Mouse (Mus musculus): ENCODE results near the gene Gm47996. TPM values are rescaled to one million over a fixed set of nuclear protein-coding genes. Genes with fewer than 3 reads are reported as not detected.
"Not testable (repeated sequence)": the region's sequence is repeated elsewhere in the genome, so short reads cannot be mapped to it uniquely, and the experiment has no call there.

Gm47996 gene
- total RNA-seq, 2 experiments from 2014 or later: 0.31 TPM; not detected in 1

DNA sequence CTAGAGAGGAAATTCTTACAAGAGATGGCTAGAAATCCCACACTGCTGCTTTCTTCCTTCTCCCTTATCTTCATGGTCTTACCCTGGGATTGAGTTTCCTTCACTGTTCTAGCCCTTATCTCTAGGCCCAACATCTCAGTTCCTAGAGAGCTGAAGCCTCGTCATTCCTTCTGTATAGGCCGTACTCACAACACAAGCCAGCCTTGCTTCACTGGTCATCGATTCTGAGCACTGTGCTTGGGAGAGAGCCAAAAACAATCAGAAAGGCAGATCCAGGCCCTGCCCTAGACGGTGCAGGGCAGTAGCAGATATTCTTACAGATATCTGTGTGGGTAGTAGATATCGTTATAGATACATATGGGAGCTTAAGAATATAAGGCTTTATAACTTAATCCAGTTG lies 7.2 kb upstream of the Gm47996 start:
- intact Hi-C loops (cut with DNase I); DNase-seq: not testable (repeated sequence)

DNA sequence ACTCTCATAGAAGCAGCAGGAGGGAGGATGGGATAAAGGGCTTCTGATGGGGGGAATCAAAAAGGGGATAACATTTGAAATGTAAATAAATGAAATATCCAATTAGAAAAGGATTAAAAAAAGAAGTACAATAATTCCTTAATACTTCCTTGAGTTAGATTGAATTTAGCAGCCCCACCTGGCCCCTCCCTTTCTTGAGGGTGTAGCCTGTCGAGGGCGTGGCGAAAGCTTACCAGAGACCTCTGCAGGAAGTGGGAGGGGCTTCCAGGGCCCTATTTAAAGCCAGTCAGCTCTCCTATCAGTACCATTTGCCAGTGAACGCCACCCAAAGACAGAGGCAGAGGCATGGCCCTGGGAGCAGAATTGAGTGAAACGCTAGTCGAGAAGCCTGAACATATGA lies 6.1 kb upstream of the Gm47996 start, which contains the start of gene 3110040M04Rik:
Gene 3110040M04Rik (plus strand): TSS at position 304 of the 400 bp plus-strand sequence.
- DNase-seq; intact Hi-C loops (cut with DNase I): not testable (repeated sequence)

DNA sequence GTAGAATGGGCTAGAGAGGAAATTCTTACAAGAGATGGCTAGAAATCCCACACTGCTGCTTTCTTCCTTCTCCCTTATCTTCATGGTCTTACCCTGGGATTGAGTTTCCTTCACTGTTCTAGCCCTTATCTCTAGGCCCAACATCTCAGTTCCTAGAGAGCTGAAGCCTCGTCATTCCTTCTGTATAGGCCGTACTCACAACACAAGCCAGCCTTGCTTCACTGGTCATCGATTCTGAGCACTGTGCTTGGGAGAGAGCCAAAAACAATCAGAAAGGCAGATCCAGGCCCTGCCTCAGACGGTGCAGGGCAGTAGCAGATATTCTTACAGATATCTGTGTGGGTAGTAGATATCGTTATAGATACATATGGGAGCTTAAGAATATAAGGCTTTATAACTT lies 1.4 kb upstream of the Gm47996 start:
- DNase-seq; intact Hi-C loops (cut with DNase I): not testable (repeated sequence)

DNA sequence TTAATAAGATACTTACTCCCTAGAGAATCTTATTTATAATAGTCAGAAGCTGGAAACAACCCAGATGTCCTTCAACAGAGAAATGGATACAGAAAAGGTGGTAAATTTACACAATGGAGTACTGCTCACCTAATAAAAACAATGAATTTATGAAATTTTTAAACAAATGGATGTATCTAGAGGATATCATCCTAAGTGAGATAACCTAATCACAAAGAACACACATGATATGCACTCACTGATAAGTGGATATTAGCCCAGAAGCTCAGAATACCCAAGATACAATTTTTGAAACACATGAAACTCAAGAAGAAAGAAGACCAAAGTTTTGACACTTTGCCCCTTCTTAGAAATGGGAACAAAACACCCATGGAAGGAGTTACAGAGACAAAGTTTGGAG lies 987 bp upstream of the Gm47996 start:
- intact Hi-C loops (cut with DNase I); DNase-seq: not testable (repeated sequence)

DNA sequence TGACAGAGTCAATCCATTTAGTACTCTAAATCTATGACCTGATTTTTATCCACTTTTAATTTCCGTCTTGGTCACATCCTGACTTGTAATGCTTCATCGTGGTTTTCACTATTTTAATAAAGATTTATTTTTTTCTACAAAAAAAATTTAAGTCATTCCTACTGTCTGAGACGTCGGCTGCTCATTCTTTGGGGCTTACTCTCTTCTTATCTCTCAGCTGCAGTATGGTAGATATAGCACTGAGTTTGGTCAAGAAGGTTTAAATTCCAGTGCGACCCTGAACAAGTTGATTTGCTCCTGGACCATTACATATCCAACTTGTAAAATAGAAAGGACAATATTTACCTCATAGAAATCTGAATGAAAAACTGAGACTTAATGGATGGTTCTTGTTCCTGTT lies 1.7 kb downstream of the Gm47996 start:
- DNase-seq; intact Hi-C loops (cut with DNase I): not testable (repeated sequence)

DNA sequence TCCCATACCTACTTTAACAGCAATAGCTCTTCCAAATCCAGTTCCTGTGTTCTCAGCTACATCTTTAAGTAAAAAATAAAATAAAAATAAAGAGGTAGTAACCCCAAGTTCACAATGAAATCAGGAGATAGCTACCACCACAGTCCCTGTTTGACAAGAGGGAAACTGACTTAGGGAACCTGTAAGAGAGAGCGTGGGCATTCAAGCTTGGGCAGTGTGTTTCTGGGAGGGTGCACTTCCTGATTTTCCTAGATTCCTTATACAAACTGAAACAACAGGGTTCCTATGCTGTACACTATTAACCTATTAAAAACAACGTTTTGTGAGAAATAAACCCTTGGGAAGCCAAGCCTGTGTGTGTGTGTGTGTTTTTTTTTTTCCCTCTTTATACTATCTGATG lies 4.9 kb downstream of the Gm47996 start:
- intact Hi-C loops (cut with DNase I): no loop called here
- DNase-seq: no peak

DNA sequence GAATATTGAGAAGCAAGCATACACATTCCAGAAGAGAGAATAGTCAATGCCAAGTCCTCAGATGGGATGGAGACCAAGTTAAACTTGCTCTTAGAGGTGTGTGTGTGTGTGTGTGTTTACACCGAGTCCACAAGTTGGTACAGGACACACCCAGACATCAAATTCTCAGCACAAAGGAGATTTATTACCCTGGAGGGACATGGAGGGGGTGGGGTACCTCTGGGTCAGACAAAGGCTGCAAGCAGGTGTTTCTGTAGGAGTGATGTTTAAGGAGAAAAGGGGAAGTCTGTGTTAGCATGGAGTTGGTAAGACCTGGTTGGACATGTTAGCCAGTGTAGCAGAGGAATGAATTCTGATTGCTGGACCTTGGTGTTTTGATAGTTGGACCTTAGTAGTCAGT lies 6.1 kb downstream of the Gm47996 start:
- no peak for DNase-seq
- intact Hi-C loops (cut with DNase I): no loop called here

DNA sequence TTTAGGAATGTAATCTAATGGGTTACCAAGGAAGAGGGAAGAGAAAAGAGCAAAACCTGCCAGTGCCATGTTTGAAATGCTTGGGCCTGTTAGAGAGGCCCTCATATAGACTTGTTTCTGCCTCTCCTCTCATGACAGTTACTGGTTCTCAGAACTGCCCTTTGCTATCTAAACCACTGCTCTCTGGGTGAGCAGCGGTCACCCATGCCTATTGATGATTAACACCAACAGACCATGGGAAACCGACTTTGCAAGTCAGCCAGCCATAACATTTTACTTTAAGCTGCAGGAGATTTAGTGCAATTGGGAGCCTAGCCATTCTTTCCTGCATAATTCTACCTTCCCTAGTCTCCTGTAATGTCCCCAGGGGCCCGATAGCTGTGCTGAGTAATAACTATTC lies 6.5 kb downstream of the Gm47996 start:
- no peak for DNase-seq

DNA sequence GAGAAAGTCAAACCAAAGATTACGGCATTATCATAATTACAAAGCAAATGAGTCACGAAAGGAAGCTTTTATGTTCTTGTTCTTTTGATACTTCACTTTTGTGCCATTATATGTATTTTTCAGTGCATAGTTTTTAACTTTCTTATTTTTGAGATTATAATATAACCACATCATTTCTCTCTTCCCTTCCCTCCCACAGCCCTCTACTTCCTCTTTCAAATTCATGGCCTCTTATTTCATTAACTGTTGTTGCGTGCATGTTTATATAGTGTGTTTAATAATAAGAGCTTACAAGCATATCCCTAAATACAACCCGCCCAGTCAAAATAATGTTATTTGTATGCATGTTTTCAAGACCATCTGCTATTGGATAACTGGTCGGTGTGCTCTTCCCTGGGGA lies 9.1 kb downstream of the Gm47996 start:
- no peak for DNase-seq
- intact Hi-C loops (cut with DNase I): no loop called here

More for the DNA sequence above, 6.5 kb downstream of the Gm47996 start:
- intact Hi-C loops (cut with DNase I): no loop called here

DNA sequence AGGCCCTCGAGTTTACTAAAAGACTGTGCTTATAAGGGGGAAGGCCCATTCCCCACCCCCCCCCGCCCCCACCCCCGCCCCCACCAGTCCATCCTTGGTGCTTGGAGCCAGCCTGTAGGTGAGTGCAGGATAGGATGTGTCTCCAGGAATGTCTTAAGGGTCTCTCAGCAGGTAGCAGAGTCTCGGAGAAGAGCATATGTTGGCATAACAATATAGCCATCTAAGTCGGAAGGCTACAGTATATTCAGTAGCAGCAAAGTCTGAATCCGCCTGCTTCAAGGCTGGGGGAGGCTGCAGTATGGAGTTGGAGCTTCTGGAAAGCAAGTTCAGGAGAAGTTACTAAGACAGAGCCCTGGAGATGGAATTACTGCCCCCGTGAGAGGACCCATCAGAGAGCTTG lies 10.2 kb downstream of the Gm47996 start:
- DNase-seq: no peak
- intact Hi-C loops (cut with DNase I): no loop called here

DNA sequence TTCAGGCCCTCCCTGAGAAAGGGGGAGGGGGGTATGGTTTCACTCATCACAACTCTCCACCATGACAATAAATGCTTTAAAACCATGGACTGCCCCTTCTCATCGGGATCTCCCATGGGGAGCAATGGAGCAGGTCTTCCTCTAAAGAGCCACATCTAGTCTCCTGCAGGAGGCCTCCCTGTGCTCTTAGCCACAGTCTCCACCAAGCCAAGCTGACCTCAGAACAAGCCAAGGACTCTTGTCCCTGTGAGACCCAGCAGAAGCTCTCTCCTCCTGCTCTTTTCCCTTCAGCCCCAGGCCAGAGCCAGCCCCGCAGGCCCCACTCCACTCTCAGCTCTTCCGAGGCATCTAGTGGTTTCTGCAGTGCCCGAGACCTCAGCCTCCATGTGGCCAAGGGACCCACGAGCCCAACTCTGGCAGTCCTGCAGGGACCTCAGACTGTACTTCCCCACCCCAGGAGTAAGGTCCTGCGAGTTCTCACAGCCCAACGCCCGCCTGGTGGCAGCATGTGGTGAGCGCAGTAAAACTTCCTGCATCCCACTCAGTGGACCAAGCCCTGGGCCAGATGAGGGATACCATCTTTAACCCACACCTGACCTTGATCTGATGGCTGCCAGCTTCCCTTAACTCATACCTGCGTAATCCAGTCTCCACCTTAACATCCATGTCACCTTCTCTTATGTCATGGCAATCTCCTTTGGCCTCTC lies 12.8 kb downstream of the Gm47996 start:
- intact Hi-C loops (cut with DNase I): no loop called here
- no peak for DNase-seq

DNA sequence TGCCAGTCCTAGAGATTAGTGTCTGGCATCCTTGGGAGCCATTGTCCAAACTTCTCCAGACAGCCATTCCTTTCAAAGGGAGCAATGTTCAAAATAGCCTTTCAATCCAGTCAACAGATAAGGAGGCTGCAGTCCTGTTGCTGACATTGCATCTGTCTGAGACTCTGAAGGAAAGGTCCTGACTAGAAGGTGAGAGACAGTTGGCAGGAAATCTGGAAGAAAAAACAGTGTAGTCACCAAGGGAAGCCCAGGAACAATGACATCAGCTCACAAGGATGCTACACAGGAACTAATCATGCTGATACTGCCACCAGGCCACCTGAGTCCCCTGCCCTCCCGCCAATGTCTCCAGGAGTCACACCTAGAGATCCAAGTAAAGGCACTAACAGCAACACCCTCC lies 13.4 kb downstream of the Gm47996 start:
- no peak for DNase-seq
- intact Hi-C loops (cut with DNase I): no loop called here

DNA sequence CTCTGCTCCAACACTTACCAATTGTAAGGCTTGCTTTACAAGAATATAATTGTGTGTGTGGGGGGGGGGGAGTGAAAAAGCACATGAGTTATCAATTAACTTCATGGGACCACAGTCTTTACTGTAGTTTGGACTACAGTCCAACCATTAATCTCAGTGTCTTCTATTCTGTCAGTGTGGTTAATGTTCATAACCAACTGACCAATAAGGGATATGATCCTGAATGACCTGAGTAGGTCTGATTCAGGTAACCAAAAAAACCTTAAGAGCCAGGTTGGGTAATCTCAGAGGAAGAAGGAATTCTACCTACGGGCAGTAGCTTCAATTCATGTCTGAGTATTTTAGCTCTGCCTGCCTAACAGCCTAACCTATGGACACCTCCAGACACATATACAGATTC lies 14.6 kb downstream of the Gm47996 start:
- intact Hi-C loops (cut with DNase I): no loop called here
- no peak for DNase-seq

DNA sequence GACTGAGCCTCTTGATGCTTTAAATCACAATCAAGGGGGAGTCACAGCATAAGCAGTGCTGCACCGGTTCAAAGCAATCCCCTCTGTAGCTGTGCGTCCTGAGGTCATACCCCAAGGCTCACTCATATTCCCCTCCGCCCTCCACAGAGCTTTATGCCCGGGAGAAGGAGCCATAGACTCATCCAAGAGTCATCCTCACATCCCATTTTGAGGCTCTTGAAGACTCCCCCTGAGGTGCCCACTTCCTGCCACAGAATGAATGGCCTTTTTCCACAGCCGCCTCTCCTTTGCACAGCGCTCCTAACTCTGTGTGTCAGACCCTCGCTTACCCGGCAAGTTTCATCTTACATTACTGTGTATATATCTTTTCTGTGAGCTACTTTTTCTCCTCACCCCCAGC lies 17.6 kb downstream of the Gm47996 start:
- no peak for DNase-seq
- intact Hi-C loops (cut with DNase I): no loop called here

DNA sequence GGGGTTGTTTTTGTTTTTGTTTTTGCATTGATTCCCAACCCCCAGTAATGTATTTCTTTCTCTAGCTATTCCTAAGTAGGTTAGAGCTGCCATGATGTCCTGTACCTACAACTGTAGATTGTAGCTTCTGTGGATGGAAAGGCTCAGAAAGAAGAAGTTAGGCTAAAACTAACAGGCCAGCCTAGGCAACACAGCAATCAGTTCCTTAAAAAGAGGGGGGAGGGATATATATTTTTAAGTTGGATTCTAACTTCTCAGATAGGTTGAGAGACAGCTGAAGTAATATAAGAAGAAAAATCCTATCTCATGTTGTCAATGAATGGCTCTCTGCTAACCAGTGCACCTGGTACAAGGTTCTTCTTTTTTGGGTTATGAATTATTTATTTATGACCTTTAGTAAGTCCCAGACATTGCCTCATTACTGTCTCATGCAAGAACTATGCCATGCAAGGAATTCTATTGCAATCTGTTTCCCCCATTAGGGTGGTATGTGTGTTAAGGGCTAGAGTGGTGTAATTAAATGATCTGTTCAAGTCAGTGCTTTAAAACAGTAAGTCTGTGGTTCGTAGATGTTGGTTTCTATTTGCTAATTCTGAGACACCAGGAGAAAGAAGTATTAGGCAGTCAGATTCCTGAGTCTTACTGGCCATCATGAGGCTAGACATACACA lies 18.5 kb downstream of the Gm47996 start:
- no peak for DNase-seq
- intact Hi-C loops (cut with DNase I): no loop called here

DNA sequence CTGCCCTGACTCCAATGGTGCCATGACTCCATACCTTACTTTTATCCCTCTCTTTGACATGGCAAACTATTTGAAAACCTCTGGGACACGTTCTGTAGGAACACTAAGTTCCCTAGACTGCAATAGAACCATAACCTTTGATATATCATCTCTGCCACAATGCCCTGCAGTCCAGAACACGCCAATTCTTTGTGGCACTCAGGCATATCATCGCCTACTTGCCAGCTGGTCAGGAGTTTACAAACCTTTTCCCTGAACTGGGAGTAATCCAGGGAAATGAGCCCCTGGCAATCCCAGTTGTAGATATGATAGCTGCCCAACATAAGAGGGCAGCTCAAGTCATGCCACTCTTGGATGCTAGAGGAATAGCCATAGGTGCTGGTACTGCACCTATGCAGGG lies 22.4 kb downstream of the Gm47996 start:
- DNase-seq: no peak
- intact Hi-C loops (cut with DNase I): no loop called here

DNA sequence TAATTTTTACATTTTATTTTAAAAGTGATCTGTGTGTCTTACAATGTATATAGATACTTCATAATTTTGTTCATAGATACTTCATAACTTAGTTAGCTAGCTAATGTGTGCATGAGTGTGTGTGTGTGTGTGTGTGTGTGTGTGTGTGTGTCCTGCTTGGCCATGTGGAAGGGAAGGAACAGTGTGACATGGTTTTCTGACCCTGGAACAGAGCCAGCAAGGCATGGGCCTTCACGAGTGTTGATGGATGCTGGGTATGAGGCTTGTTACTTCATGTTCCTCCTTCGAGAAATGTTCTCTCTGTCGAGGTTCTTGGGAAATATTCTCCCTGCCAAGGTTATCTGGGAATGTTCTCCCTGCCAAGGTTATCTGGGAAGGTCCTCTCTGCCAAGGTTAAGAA lies 23.8 kb downstream of the Gm47996 start:
- intact Hi-C loops (cut with DNase I): no loop called here
- no peak for DNase-seq

DNA sequence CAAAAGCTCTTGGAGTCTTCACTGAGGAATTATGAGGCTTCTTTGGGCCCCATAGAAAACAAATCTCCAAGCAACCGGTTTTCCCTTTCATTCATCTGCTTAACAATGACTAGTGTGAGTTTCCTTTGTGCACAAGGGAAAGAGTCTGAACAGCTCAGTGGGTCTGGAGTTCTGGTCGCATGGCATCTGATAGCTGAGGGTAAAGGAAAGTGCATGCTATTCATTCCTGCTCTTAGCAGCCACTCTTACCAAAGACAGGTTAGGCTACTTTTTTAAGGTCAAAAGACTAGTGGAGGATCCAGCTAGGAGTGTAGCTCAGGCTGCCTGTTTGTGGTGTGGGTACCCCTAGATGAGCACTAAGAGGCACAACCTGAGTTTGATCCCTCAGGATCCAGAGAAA lies 25.6 kb downstream of the Gm47996 start:
- no peak for DNase-seq
- intact Hi-C loops (cut with DNase I): no loop called here

DNA sequence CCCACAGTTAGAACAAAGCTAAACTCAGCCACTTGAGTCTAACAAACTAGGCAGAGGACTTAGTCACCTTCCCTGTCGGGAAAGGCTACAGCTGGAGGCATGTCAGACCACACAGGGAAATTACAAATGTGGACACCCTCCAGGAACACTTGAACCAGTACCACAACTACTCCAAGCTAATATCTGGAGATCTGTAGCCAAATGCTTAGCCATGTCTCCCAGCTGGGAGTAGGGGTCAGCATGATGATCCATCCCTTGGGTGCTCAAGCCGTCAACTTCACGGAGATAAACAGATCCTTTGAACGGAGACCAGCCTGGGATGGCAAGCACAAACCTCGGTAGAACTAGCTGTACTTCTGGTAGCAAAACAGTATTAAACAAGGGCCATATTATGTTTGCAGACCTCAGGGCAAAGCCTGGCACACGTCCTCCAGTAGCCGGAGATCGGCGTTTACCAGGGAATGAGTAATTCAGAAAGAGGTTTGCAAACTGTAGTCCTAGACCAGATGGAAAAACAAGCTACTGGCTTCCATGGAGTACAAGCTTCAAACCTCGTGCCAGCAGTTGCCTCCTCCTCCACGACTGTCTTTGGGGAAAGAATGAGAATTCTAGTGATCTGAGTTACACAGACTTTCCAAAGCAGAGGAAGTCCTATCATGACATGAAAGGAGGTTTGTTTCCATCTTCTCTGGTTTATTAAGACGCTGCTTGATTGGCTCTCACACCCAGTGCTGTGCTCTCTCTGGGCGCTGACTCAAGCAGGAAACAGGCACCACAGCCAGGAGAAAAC lies 26.4 kb downstream of the Gm47996 start:
- intact Hi-C loops (cut with DNase I): no loop called here
- peak; percentile 46 to 50 for DNase-seq

DNA sequence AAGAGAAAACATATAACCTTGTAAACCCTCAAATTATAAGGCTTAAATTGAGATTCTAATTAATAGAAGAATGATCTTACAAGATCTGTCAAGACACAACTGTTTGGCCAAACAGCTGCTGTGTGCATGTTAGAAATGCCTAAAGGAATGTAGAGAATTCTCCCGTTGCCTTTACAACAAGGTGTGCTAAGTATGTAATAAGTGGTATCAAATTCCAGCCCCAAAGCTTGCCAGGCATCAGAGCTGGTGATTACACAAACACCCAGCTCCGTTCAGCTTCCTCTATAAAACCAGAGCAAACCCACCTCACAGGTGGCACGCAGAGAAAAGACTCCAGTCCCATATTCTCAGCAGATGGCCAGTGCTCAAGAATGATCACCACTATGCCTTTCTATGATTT lies 27.8 kb downstream of the Gm47996 start:
- intact Hi-C loops (cut with DNase I): no loop called here
- no peak for DNase-seq

DNA sequence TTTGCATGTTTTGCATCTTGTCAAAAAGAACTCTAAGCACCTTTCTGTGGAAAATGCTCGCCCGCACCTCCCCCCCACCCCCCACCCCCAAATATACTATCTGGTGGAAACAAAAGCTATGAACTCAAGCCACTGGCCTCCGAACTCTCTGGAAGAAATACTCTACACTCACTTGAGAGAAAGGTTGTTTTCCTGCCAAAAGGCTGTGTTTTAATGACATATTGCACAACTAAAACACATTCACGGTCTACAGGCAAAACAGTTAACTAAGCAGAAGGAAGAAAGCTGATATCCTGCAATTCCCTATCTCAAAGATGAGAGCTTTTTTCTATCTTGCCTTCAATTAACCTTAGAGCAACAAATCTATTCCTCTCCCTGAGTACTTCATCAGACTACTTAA lies 33.4 kb downstream of the Gm47996 start:
- intact Hi-C loops (cut with DNase I): no loop called here
- no peak for DNase-seq

DNA sequence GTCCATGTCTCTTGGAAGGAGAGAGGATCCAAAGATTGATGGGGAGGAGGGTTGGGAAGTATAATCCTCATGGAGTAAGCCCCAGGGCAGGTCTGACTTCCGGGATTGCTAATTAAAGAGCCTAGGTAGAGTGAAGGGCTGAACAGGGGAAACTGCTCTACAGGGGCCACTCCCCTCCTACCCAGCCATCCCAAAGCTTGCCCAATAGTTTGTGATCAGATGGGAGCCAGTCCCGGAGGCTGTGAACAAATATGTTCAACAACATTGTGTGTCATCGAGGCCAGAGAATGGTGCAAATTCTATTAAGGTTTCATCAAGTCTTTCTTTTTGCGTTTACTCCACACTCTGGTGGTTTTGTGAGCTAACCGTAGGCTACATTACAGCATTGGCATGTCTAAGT lies 34.1 kb downstream of the Gm47996 start:
- intact Hi-C loops (cut with DNase I): no loop called here
- DNase-seq: no peak
